Mouse (Mus musculus) ovary, adult 10 weeks (tissue): ENCODE data around the gene Gm47283. TPM values are rescaled to one million over a fixed set of nuclear protein-coding genes. Genes with fewer than 3 reads are reported as not detected.

ENCODE experiments used
- polyA plus RNA-seq: library from polyadenylated mRNA; stranded (reverse); fragments of 350-450 nt; fragmentation: Illumina TruSeq; extraction: RNeasy Lipid Tissue Mini Kit (QIAGEN cat#74804); gene quantifications from one replicate; pipeline ENCODE4 v1.2.3, GENCODE M21; 2014

Gm47283 gene
- not detected for polyA plus RNA-seq

DNA sequence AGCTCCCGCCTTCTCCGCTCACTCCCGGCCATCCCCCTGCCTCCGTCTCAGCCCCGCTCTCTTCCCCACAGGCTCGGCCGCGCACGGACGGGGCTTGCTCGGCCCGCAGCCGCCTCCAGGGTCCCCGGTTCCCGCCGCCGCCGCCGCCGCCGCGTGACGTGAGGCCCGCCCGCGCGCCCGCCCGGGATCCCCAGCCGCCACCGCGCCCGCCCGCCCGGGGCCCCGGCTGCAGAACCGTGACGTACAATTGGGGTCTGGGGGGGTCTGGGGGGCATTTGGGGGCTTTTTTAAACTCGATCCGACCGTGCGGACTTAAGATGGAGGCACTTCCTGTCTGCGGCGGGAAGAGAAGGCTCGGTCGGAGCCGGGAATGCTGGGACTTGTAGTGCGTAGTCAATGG, at the start of gene Gm47283:
TSS of gene Gm47283 (plus strand) at position 301 of the 400 bp plus-strand sequence.

DNA sequence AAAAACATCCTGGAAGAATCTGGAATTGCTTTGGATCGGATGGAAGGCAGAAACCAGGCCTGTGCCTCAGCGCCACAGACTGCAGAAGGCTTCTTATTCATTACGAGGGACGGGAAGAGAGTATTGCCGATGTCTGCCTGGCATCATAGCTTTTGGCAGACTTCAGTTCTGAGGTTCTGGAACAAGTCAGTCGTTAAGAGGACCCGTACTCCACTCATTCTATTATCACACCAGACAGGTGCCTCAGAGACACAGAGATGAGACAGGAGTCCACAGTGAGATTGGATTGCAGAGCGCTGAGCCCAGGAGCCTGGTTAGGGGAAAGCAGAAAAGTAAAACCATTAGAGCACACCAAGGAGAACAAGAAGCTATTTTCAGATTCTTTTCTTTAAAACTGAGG, 29.8 kb upstream of the Gm47283 start, which contains the start of gene Gm21860:
TSS of gene Gm21860 (minus strand) at position 101 of the 400 bp plus-strand sequence.

DNA sequence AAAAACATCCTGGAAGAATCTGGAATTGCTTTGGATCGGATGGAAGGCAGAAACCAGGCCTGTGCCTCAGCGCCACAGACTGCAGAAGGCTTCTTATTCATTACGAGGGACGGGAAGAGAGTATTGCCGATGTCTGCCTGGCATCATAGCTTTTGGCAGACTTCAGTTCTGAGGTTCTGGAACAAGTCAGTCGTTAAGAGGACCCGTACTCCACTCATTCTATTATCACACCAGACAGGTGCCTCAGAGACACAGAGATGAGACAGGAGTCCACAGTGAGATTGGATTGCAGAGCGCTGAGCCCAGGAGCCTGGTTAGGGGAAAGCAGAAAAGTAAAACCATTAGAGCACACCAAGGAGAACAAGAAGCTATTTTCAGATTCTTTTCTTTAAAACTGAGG, 54.5 kb downstream of the Gm47283 start, which contains the start of gene Gm21748:
TSS of gene Gm21748 (minus strand) at position 101 of the 400 bp plus-strand sequence.

Other genes with a start within 250 kb of the Gm47283 start
- not detected for gene Gm21860, start 29.9 kb upstream of the Gm47283 start, polyA plus RNA-seq
- gene Gm21748, start 54.4 kb downstream of the Gm47283 start, polyA plus RNA-seq: not detected